Mouse (Mus musculus) cerebellum, adult 2 months (tissue): ENCODE data around the gene Lrriq3. TPM values are rescaled to one million over a fixed set of nuclear protein-coding genes. Genes with fewer than 3 reads are reported as not detected.

ENCODE experiments used
- DNase-seq, 2 experiments: peaks; one replicate each; pipeline ENCODE4 v3.0.0; 2021
- H3K27ac ChIP-seq: fragments of 200-500 bp; 2 replicates; pipeline ENCODE4 v1.5.1; 2012; ENCODE audit warnings: low read length, control low read depth, inconsistent platforms; ENCODE audit not compliant: insufficient read depth
- H3K27me3 ChIP-seq: fragments of 200-500 bp; 2 replicates; pipeline ENCODE4 v1.6.1; 2012; ENCODE audit warnings: inconsistent platforms, mild to moderate bottlenecking, low read length, moderate library complexity; ENCODE audit not compliant: control insufficient read depth, insufficient read depth
- H3K4me1 ChIP-seq: fragments of 200-500 bp; 2 replicates; pipeline ENCODE4 v1.6.1; 2011; ENCODE audit warnings: low read length; ENCODE audit not compliant: control insufficient read depth, insufficient read depth
- H3K4me3 ChIP-seq: fragments of 200-500 bp; replicated peaks from 2 replicates; pipeline ENCODE3; 2011; ENCODE audit warnings: mild to moderate bottlenecking, low read depth, low read length, control low read depth; ENCODE audit not compliant: insufficient read depth
- CTCF ChIP-seq: fragments of 200-500 bp; IDR thresholded peaks from 2 replicates; pipeline ENCODE4 v1.5.1; 2011; ENCODE audit warnings: low read depth, mild to moderate bottlenecking, control low read depth, low read length, moderate library complexity, borderline replicate concordance; ENCODE audit not compliant: insufficient read depth
- POLR2A ChIP-seq: fragments of 200-500 bp; IDR thresholded peaks from 2 replicates; pipeline ENCODE4 v1.6.1; 2011; ENCODE audit warnings: low read length, control low read depth, borderline replicate concordance; ENCODE audit not compliant: insufficient read depth
- WGBS: fragments of 180-500 bp; shearing (Covaris S2); methylation state at CpG from one replicate; pipeline ENCODE4 v1.1.7; 2018; 5-methylcytosine and 5-hydroxymethylcytosine counted together
- polyA plus RNA-seq: library from polyadenylated mRNA; depleted of rRNA; stranded (reverse); fragments of >200 nt; gene quantifications from 2 replicates; pipeline ENCODE4 v1.2.3, GENCODE M21; 2012; rRNA removed

Gene Lrriq3
- 0.49 and 0.67 TPM in 2 replicates for polyA plus RNA-seq

- TF ChIP-seq POLR2A: peak; percentile 73; the same call in 1 of the 2 replicates
- no peak for TF ChIP-seq CTCF
- Histone ChIP-seq H3K4me3 (peak within 1 kb of the TSS; percentile 73), H3K4me1 (peaks cover 3% of the 10 kb centered on the region; the same call in 1 of the 2 replicates), H3K27me3 (no peaks in the 10 kb centered on the region), H3K27ac (peak within 1 kb of the TSS; percentile 65)
- peak; percentile 90 to 91 for DNase-seq
- under 1% methylated on average over 46 of the region's 47 CpGs for WGBS
Observed at GRCm38 (mm10) chr3:155093116-155093956, at the start of gene Lrriq3, which contains the start of gene Fpgt. TSS of gene Lrriq3 (plus strand) at chr3:155093434. TSS of gene Fpgt (minus strand) at chr3:155093403.

- no peak overlapping the region for H3K27ac ChIP-seq
- H3K27me3 ChIP-seq: no peaks in the 10 kb centered on the region
- no peak overlapping the region for H3K4me3 ChIP-seq
- no peak for DNase-seq
- no peak for TF ChIP-seq POLR2A
- no peak for TF ChIP-seq CTCF
- H3K4me1 ChIP-seq: no peaks in the 10 kb centered on the region
Observed at GRCm38 (mm10) chr3:155052021-155052420, 41.2 kb upstream of the Lrriq3 start.

GRCm38 (mm10) chr3:155053189-155053588, 40.0 kb upstream of the Lrriq3 start:
- no peak overlapping the region for H3K4me3 ChIP-seq
- no peak overlapping the region for H3K27ac ChIP-seq
- H3K27me3 ChIP-seq: no peaks in the 10 kb centered on the region
- no peaks in the 10 kb centered on the region for H3K4me1 ChIP-seq
- TF ChIP-seq POLR2A (no peak), CTCF (no peak)
- WGBS: 68% methylated on average over 1 of the region's 1 CpGs
- no peak for DNase-seq

GRCm38 (mm10) chr3:155055231-155055916, 37.9 kb upstream of the Lrriq3 start, which contains the start of gene Tnni3k:
TSS of gene Tnni3k (minus strand) at chr3:155055407.
- TF ChIP-seq POLR2A (no peak), CTCF (no peak)
- H3K4me1 ChIP-seq: no peaks in the 10 kb centered on the region
- H3K27ac ChIP-seq: no peak within 1 kb of the TSS
- WGBS: 81% methylated on average over 6 of the region's 6 CpGs
- no peak for DNase-seq
- no peak within 1 kb of the TSS for H3K4me3 ChIP-seq
- H3K27me3 ChIP-seq: no peaks in the 10 kb centered on the region

GRCm38 (mm10) chr3:155056606-155057005, 36.6 kb upstream of the Lrriq3 start:
- no peak for TF ChIP-seq CTCF
- TF ChIP-seq POLR2A: no peak
- no peak for DNase-seq
- Histone ChIP-seq H3K4me1 (no peaks in the 10 kb centered on the region), H3K4me3 (no peak overlapping the region), H3K27me3 (no peaks in the 10 kb centered on the region), H3K27ac (no peak overlapping the region)

- Histone ChIP-seq H3K4me1 (no peaks in the 10 kb centered on the region), H3K4me3 (no peak overlapping the region), H3K27me3 (no peaks in the 10 kb centered on the region), H3K27ac (no peak overlapping the region)
- no peak for TF ChIP-seq CTCF
- no peak for DNase-seq
Observed at GRCm38 (mm10) chr3:155057566-155057965, 35.7 kb upstream of the Lrriq3 start.

- H3K4me3 ChIP-seq: no peak overlapping the region
- H3K27me3 ChIP-seq: no peaks in the 10 kb centered on the region
- 80% methylated on average over 6 of the region's 6 CpGs for WGBS
- TF ChIP-seq CTCF: no peak
- TF ChIP-seq POLR2A: no peak
- DNase-seq: no peak
- no peaks in the 10 kb centered on the region for H3K4me1 ChIP-seq
- H3K27ac ChIP-seq: no peak overlapping the region
Observed at GRCm38 (mm10) chr3:155058800-155059448, 34.3 kb upstream of the Lrriq3 start.
